Mouse (Mus musculus) inflammation-experienced regulatory T-cells (primary cell): Measurements from ENCODE around the gene Bnip1. TPM values are rescaled to one million over a fixed set of nuclear protein-coding genes. Genes with fewer than 3 reads are reported as not detected.

Experiments
- polyA plus RNA-seq, 2 experiments: library from polyadenylated mRNA; unstranded; fragments of 100-300 nt; shearing (Covaris generic); gene quantifications; one replicate each; pipeline ENCODE4 v1.2.1; 2017

Bnip1 gene
- 10 to 100 TPM; 27.7 to 36.1 TPM for polyA plus RNA-seq

DNA sequence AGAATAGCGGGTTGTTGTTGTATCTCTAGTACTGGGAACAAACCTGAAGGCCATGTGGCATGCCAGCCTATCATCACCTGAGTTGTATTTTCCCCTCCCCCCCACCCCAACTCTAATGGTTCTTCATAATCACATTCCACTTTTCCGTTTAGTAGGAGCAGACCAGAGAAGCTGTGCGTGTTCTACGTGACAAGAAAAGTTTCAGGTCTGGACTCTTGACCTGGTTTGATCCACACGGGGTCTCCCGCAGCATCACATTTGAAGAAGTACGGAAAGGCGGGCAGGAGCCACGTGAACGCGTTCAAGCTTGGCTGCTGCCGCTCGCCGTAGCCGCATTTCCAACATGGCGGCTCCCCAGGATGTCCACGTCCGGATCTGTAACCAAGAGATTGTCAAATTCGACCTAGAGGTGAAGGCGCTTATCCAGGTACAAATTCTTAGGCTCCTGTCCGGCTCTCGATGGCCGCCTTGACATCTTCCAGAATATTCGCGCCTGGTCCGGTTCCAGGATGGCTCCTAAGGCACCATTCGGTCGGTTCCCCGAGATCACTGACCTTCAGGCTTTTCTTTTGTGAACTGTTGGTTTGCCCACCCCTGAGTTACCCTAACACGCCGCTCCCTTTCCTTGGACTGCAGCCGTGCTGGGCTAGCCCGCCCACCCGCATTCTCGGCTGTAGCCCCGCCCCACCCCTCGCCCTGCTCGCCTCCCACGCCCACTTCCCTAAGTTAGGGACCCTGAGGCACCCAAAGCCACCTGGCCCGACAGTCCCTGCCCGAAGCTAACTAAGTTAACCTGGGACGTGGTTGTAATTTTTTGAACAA is at the start of gene Bnip1:
Bnip1 (plus strand) TSS at position 317 of the 822 bp plus-strand sequence.

Other genes starting within 250 kb of the Bnip1 start
- 100 to 1,000 TPM in 1 of 2 experiments, 10 to 100 TPM in 1; 55.3 to 127 TPM for gene Ergic1, start 219.6 kb upstream of the Bnip1 start, polyA plus RNA-seq
- 100 to 1,000 TPM; 239 to 360 TPM for gene Dusp1, start 218.9 kb upstream of the Bnip1 start, polyA plus RNA-seq
- 100 to 1,000 TPM; 311 to 385 TPM for gene Atp6v0e, start 117.8 kb upstream of the Bnip1 start, polyA plus RNA-seq
- 10 to 100 TPM; 48.9 to 66.5 TPM for gene Crebrf, start 65.4 kb upstream of the Bnip1 start, polyA plus RNA-seq
- under 1 TPM in 1 of 2 experiments, not detected in 1; 0.43 TPM for gene Nkx2-5, start 63.9 kb downstream of the Bnip1 start, polyA plus RNA-seq
- gene Kifc5b, start 136.0 kb downstream of the Bnip1 start, polyA plus RNA-seq: 1 to 10 TPM; 2.8 to 3.2 TPM
- gene Phf1, start 152.0 kb downstream of the Bnip1 start, polyA plus RNA-seq: 100 to 1,000 TPM; 126 to 166 TPM
- 100 to 1,000 TPM; 158 to 176 TPM for gene Cuta, start 158.5 kb downstream of the Bnip1 start, polyA plus RNA-seq
- gene Syngap1, start 160.2 kb downstream of the Bnip1 start, polyA plus RNA-seq: 1 to 10 TPM in 1 of 2 experiments, under 1 TPM in 1; 0.10 to 2.4 TPM
- gene Zbtb9, start 192.1 kb downstream of the Bnip1 start, polyA plus RNA-seq: 10 to 100 TPM; 30.0 to 37.9 TPM
- 1 to 10 TPM in 1 of 2 experiments, under 1 TPM in 1; 0.51 to 2.0 TPM for gene Bak1, start 247.9 kb downstream of the Bnip1 start, polyA plus RNA-seq